Mouse (Mus musculus) limb, embryonic 13.5 days (tissue): ENCODE measurements at regions not wholly inside any gene's neighbourhood (a gene's known extent, or its start where the extent isn't known, plus 50 kb on each side); places are given as distances from the start of the nearest gene placed in this dataset.

Source experiments
- ATAC-seq: fragments of 200-750 bp; cut with Nextera tagmentation; 2 replicates; pipeline ENCODE4 v1.8.0; 2017; ENCODE audit warnings: low read depth, moderate number of reproducible peaks, moderate TSS enrichment; ENCODE audit not compliant: low FRiP score
- H3K27ac ChIP-seq: fragments of 300-500 bp; sonication (generic); 2 replicates; pipeline ENCODE4 v1.5.1; 2015; ENCODE audit warnings: inconsistent platforms, mild to moderate bottlenecking, moderate library complexity
- H3K27me3 ChIP-seq: fragments of 300-500 bp; sonication (generic); 2 replicates; pipeline ENCODE4 v1.6.1; 2015; ENCODE audit warnings: mild to moderate bottlenecking, inconsistent platforms
- H3K36me3 ChIP-seq: fragments of 300-500 bp; sonication (generic); 2 replicates; pipeline ENCODE4 v1.6.1; 2015; ENCODE audit warnings: inconsistent platforms, mild to moderate bottlenecking, moderate library complexity
- H3K4me1 ChIP-seq: fragments of 300-500 bp; sonication (generic); 2 replicates; pipeline ENCODE4 v1.6.1; 2015; ENCODE audit warnings: inconsistent platforms
- H3K4me2 ChIP-seq: fragments of 300-500 bp; sonication (generic); replicated peaks from 2 replicates; pipeline ENCODE4 v1.6.1; 2015; ENCODE audit warnings: inconsistent platforms, mild to moderate bottlenecking, moderate library complexity
- H3K4me3 ChIP-seq: fragments of 300-500 bp; sonication (generic); 2 replicates; pipeline ENCODE4 v1.5.1; 2015; ENCODE audit warnings: moderate library complexity, mild to moderate bottlenecking, inconsistent platforms
- H3K9ac ChIP-seq: fragments of 300-500 bp; sonication (generic); 2 replicates; pipeline ENCODE4 v1.6.1; 2015; ENCODE audit warnings: mild to moderate bottlenecking, inconsistent platforms
- H3K9me3 ChIP-seq: fragments of 300-500 bp; sonication (generic); 2 replicates; pipeline ENCODE4 v1.6.1; 2016; ENCODE audit warnings: inconsistent platforms
- WGBS: fragments of 180-500 bp; shearing (Covaris S2); methylation state at CpG from one replicate; pipeline ENCODE4 v1.1.7; 2015; 5-methylcytosine and 5-hydroxymethylcytosine counted together

GRCm38 (mm10) chr10:111111020-111111419 is 53.5 kb upstream of the Osbpl8 start:
- Histone ChIP-seq H3K9me3 (no peaks in the 10 kb centered on the region), H3K4me2 (no peak overlapping the region), H3K27ac (no peak overlapping the region; the same call in 1 of the 2 replicates), H3K4me1 (peaks cover 12% of the 10 kb centered on the region; the same call in 1 of the 2 replicates), H3K9ac (no peak overlapping the region), H3K27me3 (no peaks in the 10 kb centered on the region), H3K36me3 (no peaks in the 10 kb centered on the region), H3K4me3 (no peak overlapping the region)
- peak; percentile 46; the same call in 1 of the 2 replicates for ATAC-seq
- WGBS, result 46% methylated on average over 10 of the region's 10 CpGs

- Histone ChIP-seq H3K9ac (no peak overlapping the region), H3K9me3 (no peaks in the 10 kb centered on the region), H3K4me3 (peak overlapping the region; percentile 31), H3K27ac (no peak overlapping the region), H3K4me1 (peaks cover 12% of the 10 kb centered on the region; the same call in 1 of the 2 replicates), H3K4me2 (peak overlapping the region; percentile 51), H3K36me3 (no peaks in the 10 kb centered on the region), H3K27me3 (no peaks in the 10 kb centered on the region)
- WGBS, result 51% methylated on average over 24 of the region's 24 CpGs
- ATAC-seq, result no peak
Observed at GRCm38 (mm10) chr10:111108658-111109633, 55.6 kb upstream of the Osbpl8 start.

GRCm38 (mm10) chr10:111107852-111108251 is 56.7 kb upstream of the Osbpl8 start:
- Histone ChIP-seq H3K4me3 (no peak overlapping the region), H3K4me1 (peaks cover 12% of the 10 kb centered on the region; the same call in 1 of the 2 replicates), H3K36me3 (no peaks in the 10 kb centered on the region), H3K27ac (no peak overlapping the region), H3K9ac (no peak overlapping the region), H3K4me2 (no peak overlapping the region), H3K27me3 (no peaks in the 10 kb centered on the region), H3K9me3 (no peaks in the 10 kb centered on the region)
- 86% methylated on average over 5 of the region's 5 CpGs for WGBS
- ATAC-seq, result no peak

DNA sequence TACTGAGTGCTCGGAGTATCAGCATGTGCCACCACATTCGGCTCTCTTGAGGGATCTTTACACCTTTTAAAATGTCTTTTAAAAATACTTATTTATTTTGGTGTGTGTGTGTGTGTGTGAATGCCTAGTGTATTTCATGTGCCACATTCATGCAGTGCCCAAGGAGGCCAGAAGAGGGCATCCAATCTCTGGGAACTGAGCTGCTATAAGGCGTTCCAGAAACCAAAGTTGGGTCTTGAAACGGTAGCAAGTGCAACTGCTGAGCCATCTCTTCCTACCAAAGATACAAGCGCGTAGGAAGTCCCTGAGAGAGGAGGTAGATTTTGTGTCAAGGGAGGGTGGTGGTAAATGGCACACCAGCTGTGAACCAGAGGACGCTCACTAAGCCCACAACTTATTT is 57.2 kb upstream of the Osbpl8 start:
- Histone ChIP-seq H3K9ac (no peak overlapping the region), H3K27ac (no peak overlapping the region), H3K4me2 (no peak overlapping the region), H3K36me3 (no peaks in the 10 kb centered on the region), H3K4me1 (peaks cover 12% of the 10 kb centered on the region; the same call in 1 of the 2 replicates), H3K4me3 (no peak overlapping the region), H3K27me3 (no peaks in the 10 kb centered on the region), H3K9me3 (no peaks in the 10 kb centered on the region)
- 62% methylated on average over 7 of the region's 7 CpGs for WGBS
- no peak for ATAC-seq

- H3K36me3 ChIP-seq, result no peaks in the 10 kb centered on the region
- H3K27me3 ChIP-seq, result no peaks in the 10 kb centered on the region
Observed at GRCm38 (mm10) chr10:111106411-111106810, 58.1 kb upstream of the Osbpl8 start.

GRCm38 (mm10) chr10:111105662-111106061 is 58.9 kb upstream of the Osbpl8 start:
- ATAC-seq, result no peak
- H3K36me3 ChIP-seq, result no peaks in the 10 kb centered on the region
- H3K9me3 ChIP-seq, result no peaks in the 10 kb centered on the region
- peaks cover 4% of the 10 kb centered on the region; the same call in 1 of the 2 replicates for H3K4me1 ChIP-seq
- H3K9ac ChIP-seq, result no peak overlapping the region
- H3K27ac ChIP-seq, result no peak overlapping the region
- H3K4me3 ChIP-seq, result no peak overlapping the region
- WGBS, result 89% methylated on average over 5 of the region's 5 CpGs
- no peaks in the 10 kb centered on the region for H3K27me3 ChIP-seq
- no peak overlapping the region for H3K4me2 ChIP-seq

More at GRCm38 (mm10) chr10:111106411-111106810, 58.1 kb upstream of the Osbpl8 start:
- Histone ChIP-seq H3K4me2 (no peak overlapping the region), H3K4me1 (peaks cover 11% of the 10 kb centered on the region; the same call in 1 of the 2 replicates), H3K27ac (no peak overlapping the region), H3K9ac (no peak overlapping the region), H3K9me3 (no peaks in the 10 kb centered on the region), H3K4me3 (no peak overlapping the region)
- no peak for ATAC-seq
- WGBS, result 89% methylated on average over 5 of the region's 5 CpGs

DNA sequence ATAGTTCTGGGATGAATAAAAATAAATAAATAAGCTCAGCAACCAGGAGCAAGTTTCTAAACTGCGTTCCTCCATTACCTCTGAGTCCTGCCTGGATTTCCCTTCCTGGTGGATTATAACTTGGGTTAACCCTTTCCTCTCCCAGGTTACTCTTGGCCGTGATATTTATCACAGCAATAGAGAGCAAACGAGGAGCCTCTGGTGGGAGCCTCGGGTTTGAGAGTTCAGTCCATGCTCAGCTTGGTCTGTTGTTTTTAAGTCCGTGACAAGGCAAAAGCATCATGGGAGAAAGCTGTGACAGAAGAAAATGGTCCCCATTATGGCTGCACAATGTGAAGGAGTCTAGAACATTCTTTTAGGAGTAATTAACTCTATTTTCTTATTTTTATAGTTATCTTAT is 61.0 kb upstream of the Osbpl8 start:
- H3K27ac ChIP-seq, result no peak overlapping the region
- 65% methylated on average over 5 of the region's 5 CpGs for WGBS
- no peak overlapping the region for H3K9ac ChIP-seq
- H3K9me3 ChIP-seq, result no peaks in the 10 kb centered on the region
- H3K4me3 ChIP-seq, result no peak overlapping the region
- no peaks in the 10 kb centered on the region for H3K27me3 ChIP-seq
- H3K4me1 ChIP-seq, result no peaks in the 10 kb centered on the region
- ATAC-seq, result no peak
- no peak overlapping the region for H3K4me2 ChIP-seq
- no peaks in the 10 kb centered on the region for H3K36me3 ChIP-seq

DNA sequence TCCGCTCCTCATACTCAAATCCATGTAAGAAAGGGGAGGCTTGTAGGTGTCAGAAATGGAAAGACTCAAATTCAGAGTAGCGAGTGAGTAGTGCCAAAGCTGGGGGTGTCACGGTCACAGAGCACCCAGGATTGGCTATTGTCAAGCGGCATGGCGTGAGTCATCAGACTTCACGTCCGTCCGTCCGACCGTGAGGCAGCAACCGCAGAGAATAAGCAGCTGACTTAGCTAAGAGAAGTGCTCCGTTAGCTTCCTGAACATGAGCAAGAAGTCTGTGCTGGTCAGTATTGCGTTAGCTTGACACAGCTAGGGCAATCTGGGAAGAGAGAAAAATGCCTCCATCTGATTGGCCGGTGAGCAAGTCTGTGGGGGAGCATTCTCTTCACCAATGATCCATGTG is 61.5 kb upstream of the Osbpl8 start:
- H3K27ac ChIP-seq, result no peak overlapping the region
- H3K4me2 ChIP-seq, result 0 out of 2 replicates have a peak overlapping the region, but pooled peaks have one; percentile 9
- H3K9ac ChIP-seq, result no peak overlapping the region
- H3K36me3 ChIP-seq, result no peaks in the 10 kb centered on the region
- WGBS, result 83% methylated on average over 14 of the region's 14 CpGs
- H3K9me3 ChIP-seq, result no peaks in the 10 kb centered on the region
- no peaks in the 10 kb centered on the region for H3K4me1 ChIP-seq
- H3K27me3 ChIP-seq, result no peaks in the 10 kb centered on the region
- no peak for ATAC-seq
- H3K4me3 ChIP-seq, result no peak overlapping the region

- no peak overlapping the region for H3K9ac ChIP-seq
- no peak for ATAC-seq
- whole genome bisulfite sequencing, result 70% methylated on average over 18 of the region's 18 CpGs
Observed at GRCm38 (mm10) chr10:111101901-111102761, 62.4 kb upstream of the Osbpl8 start.

DNA sequence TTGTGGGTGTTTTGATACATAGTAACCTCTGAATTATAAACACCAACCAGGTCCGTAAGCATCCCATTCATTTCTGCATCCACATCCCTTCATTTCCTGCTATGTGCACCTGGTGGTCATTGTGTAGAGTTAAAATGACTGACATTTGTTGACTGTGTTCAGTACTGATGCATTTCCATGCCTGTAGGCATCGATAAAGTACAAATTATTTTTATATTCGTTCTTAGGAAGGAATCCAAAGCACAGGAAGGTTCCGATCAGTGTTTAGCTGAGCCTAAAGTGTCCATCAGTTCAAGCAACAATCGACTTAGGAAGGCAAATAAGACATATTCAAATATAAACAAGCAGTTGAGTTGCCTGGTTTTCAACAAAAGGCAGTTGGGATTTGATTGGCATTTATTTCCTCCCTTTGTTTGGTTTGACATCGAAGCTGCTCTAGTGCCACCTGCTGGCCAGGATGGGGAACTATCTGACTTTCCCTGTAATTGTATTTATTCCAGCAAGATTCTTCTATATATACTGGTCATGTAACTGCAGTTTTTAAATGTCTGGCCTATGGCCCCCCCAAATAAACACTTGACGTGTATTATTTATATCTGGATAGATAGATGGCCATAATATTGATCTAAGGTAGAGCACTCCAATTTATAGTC is 64.6 kb upstream of the Osbpl8 start:
- Histone ChIP-seq H3K4me2 (no peak overlapping the region), H3K9me3 (no peaks in the 10 kb centered on the region), H3K27ac (no peak overlapping the region), H3K4me3 (no peak overlapping the region), H3K36me3 (no peaks in the 10 kb centered on the region), H3K4me1 (no peaks in the 10 kb centered on the region), H3K27me3 (no peaks in the 10 kb centered on the region), H3K9ac (no peak overlapping the region)
- 46% methylated on average over 7 of the region's 7 CpGs for WGBS
- peak; percentile 37; the same call in 1 of the 2 replicates for ATAC-seq

More at GRCm38 (mm10) chr10:111101901-111102761, 62.4 kb upstream of the Osbpl8 start:
- no peak overlapping the region for H3K27ac ChIP-seq
- H3K4me2 ChIP-seq, result no peak overlapping the region
- no peaks in the 10 kb centered on the region for H3K36me3 ChIP-seq
- H3K4me1 ChIP-seq, result no peaks in the 10 kb centered on the region
- no peaks in the 10 kb centered on the region for H3K9me3 ChIP-seq
- H3K4me3 ChIP-seq, result no peak overlapping the region
- no peaks in the 10 kb centered on the region for H3K27me3 ChIP-seq

DNA sequence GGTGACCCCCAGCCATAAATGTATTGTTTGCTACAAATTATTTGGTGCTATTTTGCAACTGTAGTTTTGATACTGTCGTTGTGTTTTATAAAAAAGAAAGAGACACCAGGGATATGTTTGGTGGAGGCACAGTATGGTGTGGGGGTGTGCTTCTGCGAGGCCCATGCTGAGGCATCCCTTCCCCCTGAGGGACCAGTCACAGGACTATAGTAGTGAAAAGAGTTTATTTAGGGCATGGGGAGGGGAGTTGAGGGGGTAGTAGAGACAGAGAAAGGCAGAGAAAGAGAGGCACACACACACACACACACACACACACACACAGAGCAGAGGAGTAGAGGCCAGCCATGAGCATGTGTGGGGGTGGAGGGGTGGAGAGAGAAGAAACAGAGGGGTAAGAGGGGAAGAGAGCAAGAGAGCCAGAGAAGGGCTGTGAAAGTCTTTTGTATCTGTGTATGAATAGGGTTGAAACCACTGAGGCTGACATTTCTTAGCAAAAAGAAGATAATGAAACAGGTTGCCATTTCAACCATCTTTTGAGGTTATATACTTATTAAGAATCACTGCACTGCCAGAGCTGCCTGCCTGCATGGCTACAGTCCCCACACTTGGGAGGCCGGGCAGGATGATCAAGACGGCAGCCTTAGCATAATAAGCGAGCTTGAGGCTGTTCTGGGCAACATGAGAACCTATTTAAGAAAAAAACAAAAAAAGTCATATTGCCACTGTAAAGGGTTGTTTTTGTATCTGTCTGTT is 65.3 kb upstream of the Osbpl8 start:
- Histone ChIP-seq H3K27ac (no peak overlapping the region), H3K27me3 (no peaks in the 10 kb centered on the region), H3K9ac (no peak overlapping the region), H3K4me3 (no peak overlapping the region), H3K36me3 (no peaks in the 10 kb centered on the region), H3K4me1 (no peaks in the 10 kb centered on the region), H3K9me3 (no peaks in the 10 kb centered on the region), H3K4me2 (no peak overlapping the region)
- no peak for ATAC-seq
- WGBS, result 84% methylated on average over 5 of the region's 5 CpGs
